Mouse (Mus musculus): ENCODE measurements around the gene Clmn.

DNA sequence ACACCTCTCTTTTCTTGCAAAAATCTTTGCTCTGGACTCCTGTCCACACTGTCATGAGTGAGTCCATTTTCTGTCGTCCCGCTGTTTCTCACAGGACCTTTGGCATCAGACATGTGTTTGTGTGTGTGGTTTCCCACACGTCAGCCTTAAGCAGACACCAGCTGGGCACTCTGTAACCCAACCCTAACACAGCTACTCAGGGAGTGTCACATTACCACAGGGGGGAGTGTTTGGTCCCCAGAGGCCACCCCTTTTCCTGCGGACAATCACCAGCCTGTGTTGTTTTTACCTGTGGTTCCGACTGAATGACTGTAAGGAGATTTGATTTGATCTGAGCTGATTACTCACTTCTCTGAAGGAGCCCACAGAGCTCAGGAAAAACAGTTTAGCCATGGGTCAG is 39.3 kb upstream of the Clmn start:
- TF ChIP-seq POLR2A (IDR thresholded peaks at IDR 0.05; ENCODE audit: borderline replicate concordance, extremely low read depth, low read depth, low read length) (no peak), CTCF (IDR thresholded peaks at IDR 0.05; ENCODE audit: insufficient read depth, low read length) (no peak)

All from lung, adult 2 months (tissue).